Mouse (Mus musculus) kidney, adult 9 months (tissue): ENCODE results near the gene Aph1a.

Experiments
- DNase-seq: peaks from one replicate; pipeline ENCODE4 v3.0.0; 2022

The Aph1a gene

DNA sequence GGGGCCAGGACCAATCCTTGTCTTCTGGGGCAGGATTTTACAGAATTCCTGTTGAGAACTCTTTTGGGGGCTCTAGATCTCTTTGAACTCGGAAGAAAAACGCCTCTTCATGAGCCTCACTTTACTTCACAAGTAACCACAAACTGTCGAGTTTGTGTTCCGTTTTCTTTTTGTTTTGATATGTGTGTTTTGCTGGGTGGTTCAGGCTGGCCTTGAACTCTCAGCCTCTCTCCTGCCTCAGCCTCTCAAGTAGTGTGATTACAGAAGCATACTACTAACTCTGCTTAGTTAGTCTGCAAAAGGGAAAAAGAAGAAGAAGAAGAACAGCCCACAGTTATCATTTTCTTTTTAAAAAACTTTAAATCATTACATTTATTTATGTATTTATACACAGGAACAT, 30.4 kb downstream of the Aph1a start:
- no peak for DNase-seq

DNA sequence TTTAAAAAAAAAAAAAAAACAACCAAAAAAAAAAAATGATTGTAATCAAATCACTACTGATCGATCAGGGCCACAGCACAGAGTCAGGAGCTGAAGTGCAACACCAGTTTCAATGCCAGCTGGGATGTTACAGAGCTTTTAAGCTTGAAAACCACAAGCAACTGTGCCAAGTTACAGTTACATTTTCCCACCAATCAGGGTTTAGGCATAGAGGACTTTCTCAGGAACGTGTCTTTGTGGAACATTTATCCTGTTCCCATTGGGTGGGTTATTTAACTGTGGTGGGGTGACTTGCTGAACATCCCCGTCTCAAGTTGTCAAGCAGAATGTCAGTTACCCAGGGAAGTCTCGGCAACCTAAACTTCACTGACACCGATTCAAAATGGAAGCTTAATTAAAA, 31.3 kb downstream of the Aph1a start:
- no peak for DNase-seq

DNA sequence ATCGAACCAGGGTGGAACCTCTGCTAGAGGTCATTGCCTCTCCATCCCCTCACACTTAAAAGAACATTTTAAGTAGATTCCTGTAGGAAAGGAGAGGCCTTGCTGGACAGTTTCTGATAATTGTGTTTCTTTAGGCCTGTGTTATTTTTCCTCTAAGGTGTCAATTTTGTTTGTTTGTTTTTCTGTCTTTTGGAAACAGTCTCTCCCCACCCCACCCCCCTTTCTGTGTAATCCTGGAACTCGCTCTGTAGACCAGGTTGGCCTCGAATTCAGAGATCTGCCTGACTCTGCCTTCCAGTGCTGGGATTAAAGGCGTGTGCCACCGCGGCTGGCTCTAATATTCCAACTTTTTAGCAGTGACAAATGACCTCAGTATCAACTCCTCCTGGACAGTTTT, 34.5 kb downstream of the Aph1a start:
- no peak for DNase-seq

DNA sequence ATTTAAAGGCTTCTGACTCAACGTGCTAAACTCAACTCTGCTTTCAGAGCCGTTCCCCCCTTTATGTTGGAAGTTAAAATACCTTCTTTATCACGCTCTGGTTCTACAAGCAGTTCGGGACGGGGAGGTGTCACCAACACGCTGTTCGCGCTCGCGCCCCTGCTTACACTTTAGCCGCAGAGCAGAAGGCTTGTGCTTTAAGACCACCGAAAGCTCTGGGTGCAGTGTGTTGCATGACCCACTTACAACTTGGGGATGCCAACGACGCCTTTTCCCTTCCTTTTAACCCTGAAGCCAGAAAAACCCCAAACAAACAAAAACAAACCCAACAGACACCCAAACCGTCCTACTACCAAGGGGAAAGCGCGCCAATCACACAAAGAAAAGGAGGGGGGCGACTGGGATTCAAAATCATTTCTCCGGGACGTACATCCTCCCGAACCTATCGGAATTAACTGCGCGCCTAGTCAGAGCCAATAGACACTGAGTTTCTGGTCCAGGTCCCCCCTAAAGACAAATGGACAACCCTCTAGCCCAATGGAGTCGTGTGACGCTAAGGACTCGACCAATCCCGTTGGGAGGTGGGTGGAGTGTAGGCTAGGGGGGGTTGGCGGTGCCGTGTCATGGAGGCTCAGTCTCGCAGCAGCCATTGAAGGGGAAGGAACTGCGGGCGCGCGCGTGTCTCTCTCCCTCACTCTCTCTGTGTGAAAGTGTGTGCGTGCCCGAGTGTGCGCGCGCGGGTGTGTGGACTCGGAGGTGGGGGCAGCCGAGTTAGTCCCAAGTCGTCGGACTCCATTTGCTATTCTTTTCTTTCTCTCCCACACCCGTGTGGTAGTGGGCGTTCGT, 35.1 kb downstream of the Aph1a start, which contains the start of gene Anp32e:
Gene Anp32e (plus strand): TSS at position 589 of the 846 bp plus-strand sequence.
- DNase-seq, result peak; percentile 99

DNA sequence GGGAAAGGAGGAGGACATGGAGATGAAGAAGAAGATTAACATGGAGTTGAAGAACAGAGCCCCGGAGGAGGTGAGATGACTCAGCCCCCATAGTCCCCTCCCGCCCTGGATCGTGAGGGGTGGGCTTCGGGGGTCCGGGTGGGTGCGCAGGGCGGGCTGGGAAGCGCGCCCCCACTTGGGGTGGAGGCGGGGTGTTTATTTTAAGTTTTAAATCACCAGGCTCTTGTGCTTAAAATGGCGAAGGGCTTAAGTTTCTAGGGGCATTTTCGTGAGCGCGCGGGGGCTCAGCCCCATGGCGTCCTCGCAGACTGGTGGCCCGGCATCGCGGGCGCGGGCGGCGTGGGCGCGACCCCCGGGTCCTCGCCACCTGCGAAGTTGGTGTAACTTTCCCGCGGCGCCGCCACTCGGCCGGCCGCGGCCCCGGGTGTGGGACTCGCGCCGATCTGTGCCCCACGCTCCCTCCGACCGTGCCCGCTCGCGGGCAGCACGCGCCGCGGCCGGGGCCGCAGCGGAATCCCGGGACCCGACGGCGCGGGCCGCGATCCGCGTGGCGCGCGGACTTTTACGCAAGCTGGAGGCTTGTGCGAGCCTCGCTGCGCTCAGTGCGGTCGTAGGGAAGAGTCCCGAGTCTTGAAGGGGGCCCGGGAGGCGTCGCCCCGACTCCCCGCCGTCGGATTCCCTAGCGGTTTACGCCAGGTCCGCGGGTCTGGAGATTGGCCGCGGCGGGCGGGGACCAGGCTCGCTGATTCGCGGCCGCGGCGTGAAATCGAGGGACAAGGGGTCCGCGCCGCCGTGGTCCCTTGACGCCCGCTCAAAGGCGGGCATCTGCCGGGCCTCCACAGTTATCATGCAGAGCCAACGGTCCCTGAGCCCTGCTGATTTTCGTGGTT, 36.1 kb downstream of the Aph1a start:
- DNase-seq, result no peak

DNA sequence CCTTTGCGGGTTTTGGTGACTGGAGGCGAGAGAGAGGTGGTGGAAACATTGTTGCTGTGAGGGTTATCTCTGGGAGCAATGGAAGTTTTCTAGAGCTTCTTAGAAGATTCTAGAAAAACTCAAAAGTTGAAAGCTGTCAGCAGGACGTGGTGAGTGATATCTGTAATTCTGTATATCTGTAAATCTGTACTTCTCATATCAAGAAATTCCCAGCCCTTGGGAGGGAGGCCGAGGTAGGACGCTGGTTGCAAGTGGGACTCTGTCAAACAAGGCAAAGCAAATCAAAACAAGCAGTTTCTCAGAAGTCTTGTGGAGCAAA, 36.7 kb downstream of the Aph1a start:
- no peak for DNase-seq

DNA sequence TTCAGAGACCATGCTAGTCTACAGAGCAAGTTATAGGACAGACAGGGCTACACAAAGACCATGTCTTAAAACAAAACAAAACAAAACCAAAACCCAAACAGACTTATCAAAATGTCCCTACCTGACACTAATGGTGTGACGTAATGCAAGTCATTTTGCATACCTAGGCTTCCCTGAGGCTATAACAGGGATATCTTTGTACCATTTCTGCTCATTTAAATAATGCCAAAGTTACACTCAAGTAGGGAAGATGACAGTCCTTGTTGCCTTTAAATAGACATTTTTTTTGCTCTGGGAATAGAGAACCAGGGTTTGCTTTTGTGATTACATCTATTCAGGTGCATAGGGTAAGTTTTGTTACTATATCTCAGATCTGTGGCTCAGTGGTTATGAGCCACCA, 37.7 kb downstream of the Aph1a start:
- no peak for DNase-seq

DNA sequence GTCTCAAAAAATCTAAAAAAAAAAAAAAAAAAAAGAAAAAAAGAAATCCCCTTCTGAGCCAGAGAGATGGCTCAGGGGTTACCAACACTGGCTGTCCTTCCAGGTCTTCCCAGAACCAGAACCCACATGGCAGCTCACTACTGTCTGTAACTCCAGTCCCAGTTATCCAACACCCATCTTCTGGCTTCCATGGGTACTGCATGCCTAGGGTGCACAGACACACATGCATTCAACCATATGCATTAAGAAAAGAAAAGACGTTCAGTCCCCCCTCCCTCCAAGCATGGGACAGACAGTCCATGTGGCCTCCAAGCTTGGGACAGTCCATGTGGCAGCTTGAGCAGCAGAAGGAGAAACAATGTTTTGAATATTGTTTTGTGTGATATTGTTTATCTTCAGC, 38.4 kb downstream of the Aph1a start:
- DNase-seq, result no peak

DNA sequence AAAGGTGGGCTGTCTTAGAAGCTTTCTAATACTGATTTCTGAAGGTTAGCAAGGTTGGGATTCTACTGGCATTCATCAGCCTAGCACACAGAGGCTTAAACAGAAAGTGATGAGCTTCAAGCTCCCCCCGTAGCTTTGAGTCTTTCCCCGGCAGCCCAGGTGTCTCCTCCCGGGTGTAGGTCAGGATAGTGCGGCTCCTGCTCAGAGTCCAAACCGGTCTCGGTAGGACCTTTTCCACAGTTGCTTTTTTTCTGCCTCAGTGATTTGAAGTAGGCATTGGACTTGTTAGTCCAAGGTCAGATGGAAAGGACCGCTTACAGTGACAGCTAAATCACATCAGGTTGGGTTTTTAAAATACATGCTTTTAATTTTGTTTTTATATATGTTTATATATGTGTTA, 38.8 kb downstream of the Aph1a start:
- peak; percentile 68 for DNase-seq

DNA sequence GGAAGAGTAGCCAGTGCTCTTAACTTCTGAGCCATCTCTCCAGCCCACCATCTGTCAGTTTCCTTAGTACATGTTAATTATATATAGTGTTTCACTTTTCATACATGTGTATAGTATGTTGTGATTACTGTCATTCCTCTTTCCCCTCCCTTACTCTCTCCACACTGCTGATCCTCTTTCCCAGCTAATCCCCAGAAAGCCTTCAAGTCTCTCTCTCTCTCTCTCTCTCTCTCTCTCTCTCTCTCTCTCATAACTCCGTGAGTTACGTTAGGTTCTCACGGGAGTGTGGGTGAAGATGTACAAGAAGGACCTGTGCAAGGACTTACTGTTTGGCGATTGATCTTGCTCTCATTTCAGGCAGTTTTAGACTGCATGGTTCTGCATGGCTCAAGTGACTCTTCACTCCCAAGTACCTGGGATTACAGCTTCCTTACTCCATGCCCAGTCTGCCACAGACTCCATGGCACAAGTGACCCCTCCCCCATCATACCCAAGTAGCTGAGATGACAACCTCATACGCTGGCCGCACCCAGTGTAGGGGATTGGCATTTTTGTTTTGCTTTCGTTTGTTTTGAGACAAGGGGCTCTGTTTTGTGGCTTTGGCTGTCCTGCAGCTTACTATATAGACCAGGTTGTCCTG, 39.5 kb downstream of the Aph1a start:
- DNase-seq, result no peak

DNA sequence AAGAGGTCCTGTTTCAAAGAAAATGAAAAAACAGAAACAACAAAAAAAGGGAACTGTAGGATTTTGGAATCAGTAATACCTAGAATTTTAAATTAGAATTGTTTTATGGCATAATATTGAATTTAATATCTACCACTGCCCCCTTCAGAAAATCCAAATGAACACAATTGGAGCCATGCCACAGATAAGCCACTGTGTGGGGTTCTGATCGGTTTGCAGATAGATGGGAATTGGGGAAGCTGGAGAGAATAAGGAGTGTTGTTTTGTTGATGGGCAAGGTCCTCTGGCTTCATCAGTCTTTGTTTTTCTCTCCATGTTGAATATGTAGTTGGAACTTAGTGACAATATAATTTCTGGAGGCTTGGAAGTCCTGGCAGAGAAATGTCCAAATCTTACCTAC, 40.7 kb downstream of the Aph1a start:
- no peak for DNase-seq

DNA sequence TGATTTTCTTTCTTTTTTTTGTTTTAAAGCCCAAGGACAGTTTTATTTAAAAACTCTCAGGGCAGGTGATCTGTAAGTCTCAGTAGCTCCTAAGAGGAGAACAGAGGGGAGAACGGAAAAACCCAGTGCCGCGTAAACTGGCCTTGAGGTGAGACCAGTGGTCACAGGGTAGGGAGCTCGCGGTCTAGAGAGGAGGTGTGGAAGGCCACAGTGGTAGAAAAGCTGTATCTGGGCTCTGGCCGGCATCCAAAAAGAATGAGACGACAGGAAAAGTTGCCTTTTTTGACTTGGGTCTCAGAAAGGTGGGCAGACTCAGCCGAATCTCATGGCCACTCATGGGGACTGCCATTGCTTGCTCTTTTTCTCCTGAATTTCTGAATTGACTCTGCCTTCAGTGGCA, 44.4 kb downstream of the Aph1a start:
- no peak for DNase-seq

DNA sequence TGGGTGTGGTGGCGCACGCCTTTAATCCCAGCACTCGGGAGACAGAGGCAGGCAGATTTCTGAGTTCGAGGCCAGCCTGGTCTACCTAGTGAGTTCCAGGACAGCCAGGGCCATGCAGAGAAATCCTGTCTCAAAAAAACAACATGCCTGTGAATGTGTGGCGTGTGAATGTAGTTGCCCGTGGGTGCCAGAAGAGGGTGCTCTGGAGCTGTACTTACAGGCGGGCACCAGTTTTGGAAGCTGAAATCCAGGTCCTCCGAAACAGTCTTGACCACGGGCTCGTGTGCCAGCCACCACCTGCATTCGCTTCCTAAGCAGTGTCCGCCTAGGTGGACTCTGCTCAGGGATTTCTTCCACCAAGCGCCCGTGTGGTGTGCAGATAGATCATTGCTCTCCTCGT, 45.1 kb downstream of the Aph1a start:
- DNase-seq, result no peak

DNA sequence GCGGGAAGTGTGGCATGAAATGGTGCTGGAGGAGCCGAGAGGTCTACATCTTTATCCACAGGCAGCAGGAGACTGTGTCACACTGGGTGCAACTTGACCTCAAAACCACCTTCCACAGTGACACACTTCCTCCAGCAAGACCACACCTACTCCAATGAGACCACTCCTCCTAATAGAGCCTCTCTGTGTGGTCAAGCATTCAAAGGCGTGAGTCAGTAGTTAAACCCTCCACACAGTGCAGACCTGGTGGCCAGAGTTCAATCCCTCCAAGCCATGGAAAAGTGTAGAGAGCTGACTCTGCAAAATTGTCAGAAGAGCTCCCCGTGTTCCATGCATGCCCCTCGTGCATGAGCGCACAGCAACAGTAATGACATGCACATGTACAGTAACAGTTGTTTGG, 49.0 kb downstream of the Aph1a start:
- no peak for DNase-seq

DNA sequence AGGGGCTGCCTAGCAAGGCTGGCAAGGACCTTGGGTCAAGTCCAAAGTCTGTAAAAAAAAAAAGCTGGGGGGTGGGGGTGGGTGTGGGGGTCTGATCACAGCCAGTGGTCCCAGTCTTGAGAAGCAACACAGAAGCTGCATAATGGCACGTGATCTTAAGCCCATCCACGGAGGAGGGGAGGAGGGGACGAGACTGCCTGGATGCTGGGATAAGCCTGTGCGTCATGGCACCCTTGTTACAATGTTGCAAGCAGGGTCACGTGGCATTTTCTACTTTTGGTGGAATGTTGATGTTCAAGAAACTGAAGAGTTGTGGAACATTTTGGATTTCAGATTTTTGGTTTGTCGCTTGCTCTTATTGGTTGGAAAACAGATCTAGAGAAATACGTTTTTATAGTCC, 49.5 kb downstream of the Aph1a start:
- no peak for DNase-seq

DNA sequence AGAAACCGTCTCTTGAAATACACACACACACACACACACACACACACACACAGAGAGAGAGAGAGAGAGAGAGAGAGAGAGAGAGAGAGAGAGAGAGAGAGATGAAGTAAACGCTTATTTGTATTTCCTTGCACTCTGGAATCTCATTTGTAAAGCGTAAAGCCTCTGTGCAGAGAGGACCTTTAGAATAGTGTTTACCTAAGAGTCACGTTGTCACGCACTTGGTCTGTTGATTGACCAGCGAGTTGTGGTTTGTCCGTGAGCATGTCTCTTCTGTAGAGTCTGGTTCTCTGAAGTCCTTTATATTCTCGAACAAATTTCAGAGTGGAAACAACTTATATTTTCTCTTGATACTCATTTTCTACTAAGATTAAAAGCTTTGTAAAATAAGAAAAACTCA, 51.0 kb downstream of the Aph1a start:
- DNase-seq, result no peak

DNA sequence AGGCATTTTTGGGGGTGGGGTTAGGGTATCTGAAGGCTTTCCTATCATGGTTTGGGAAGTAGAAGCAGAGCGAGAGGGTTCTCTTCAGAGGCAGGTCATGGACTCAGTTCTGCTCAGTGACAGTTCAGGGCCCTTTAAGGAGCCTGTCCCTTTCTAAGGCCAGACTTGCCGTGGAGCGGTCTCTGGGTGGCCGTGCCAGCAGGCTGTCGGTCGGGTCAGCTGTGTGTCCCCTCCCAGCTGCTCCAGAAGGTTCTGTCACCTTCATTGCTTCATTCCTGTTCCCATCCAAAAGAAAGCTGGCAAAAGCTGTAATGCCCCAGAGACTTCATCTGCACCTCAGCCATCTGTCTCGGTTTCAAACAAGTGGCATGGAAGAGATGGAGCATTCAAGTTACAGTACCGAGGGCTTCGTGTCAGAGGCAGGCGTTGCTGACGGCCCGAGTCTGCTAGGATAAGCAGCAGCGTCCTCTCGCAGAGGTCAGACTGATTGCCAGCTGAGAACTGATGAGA, 52.0 kb downstream of the Aph1a start:
- no peak for DNase-seq
